Mouse (Mus musculus) spleen, postnatal 14 days (tissue): ENCODE data around the gene Erich3.
"Not testable (repeated sequence)": the region's sequence is repeated elsewhere in the genome, so short reads cannot be mapped to it uniquely, and the experiment has no call there.

Source experiments
- DNase-seq, 2 experiments: peaks; one replicate each; pipeline ENCODE4 v3.0.0; 2021 to 2022; ENCODE audit warnings: low spot score in 2 of 2

The Erich3 gene

DNA sequence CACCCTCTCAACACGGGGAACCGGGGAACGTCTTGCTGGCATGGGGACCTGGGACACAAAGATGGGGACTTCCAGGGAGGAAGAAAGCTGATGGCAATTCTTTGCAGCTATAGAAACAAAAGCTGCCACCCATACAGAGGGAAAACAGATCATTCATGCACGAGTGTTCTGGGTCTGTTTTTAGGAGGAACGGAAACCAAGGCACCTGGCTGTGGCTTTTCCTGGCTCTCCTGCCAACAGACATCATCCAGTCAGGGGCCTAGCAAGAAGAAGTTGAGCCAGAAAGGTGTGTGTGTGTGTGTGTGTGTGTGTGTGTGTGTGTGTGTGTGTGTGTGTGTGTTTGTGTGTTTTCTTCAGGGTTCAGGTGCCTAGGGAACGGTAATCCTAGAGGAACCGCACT is at the start of gene Erich3:
Gene Erich3 (plus strand): TSS at position 315 of the 400 bp plus-strand sequence.
- no peak for DNase-seq

DNA sequence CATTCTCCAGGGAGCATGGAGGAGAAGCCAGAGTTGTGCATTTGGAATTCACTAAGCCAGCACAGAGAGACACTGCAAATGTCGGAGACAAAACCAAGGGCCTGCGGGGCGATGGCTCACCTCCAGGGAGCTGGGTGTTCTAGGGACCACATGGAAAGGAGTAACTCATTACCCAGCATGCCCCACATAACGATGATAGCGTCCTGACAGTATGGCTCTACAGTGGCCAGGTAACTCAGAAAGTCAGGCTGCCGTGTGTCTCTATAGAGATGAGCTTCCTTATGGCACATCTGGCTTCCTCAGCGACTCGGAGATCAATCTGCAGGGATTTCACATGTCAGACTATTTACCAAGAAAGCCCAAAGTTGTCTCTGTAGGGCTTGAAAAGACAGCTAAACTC is 48.9 kb upstream of the Erich3 start:
- DNase-seq, result no peak

DNA sequence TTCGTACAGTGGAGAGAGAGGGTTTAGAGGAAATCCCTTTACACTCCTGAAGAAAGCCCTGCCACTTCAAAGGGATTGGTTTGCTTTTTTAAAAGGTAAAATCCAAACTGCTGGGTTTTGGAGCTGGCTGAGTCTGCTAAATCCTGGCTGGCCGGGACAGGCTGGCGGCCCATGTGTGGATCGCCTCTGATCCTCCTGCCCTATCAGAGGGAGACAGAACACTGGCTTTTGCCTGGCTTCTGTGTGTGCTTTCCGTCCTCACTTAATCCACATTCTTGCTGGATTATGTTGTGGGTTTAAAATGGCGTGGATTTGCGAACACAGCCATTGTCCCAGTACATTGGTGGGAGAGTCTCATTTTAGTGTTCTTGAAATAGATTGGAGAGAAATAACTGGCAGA is 48.4 kb upstream of the Erich3 start:
- DNase-seq, result no peak

DNA sequence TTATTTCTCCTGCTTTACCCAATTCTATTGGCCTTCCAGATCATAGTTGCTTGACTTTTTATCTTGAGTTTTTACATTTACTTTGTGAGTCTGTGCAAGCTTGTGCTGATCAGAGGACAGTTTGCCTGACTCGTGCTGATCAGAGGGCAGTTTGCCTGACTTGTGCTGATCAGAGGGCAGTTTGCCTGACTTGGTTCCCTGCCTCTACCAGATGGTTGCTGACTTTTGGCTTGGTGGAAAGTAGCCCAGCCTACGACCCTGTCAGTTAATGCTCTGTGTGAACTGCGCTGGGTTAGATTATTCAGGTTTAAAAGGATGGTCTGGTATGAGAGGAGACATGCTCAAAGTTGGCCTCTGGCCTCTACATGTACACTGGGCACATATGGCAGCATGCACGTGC is 47.6 kb upstream of the Erich3 start:
- DNase-seq, result no peak

DNA sequence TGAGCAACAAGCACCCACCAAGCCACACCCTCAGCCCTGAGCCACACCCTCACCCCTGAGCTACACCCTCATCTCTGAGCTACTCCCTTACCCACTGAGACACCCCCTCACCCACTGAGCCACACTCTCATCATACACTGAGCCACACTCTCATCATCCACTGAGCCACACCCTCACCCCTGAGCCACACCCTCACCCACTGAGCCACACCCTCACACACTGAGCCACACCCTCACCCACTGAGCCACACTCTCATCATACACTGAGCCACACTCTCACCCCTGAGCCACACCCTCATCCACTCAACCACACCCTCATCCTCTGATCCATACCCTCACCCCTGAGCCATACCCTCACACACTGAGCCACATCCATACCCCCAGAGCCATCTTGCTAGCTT is 35.4 kb upstream of the Erich3 start:
- no peak for DNase-seq

DNA sequence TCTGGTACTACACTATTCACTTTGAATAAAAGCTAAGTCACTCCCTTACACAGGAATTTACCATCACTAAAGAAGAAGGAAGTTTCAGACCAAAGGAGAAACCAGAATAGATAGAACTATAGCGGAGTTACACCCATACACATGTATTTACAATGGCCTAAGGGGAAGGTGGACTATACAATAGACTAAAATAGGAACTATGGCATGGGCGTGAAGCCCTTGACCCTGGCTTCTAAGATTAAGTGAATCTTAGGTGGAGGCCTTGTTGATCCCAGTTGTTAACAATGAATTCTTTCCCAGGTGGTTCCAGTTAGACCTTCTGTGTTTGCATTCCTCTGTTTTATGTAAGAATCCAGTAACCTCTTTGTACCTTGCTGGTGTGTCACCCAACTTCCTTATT is 32.4 kb upstream of the Erich3 start:
- not testable (repeated sequence) for DNase-seq

DNA sequence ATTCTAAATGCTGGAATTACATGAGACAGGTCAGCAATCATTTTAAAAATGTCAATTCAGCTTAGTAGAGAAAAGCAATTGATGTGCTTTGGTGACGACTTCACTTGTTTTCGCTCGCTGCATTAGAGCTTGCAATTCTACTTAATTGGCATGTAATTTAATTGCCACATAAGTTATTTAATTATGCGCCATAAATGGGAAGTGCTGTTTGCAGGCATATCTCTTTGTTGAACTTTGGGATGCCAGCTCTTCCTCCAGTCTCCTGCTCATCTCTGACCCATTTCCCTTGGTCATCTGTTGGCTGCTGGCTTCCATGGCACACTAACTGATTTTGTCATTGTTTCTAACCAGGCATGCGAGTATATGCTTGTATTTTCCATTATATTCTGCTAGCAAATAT is 30.6 kb upstream of the Erich3 start:
- no peak for DNase-seq

DNA sequence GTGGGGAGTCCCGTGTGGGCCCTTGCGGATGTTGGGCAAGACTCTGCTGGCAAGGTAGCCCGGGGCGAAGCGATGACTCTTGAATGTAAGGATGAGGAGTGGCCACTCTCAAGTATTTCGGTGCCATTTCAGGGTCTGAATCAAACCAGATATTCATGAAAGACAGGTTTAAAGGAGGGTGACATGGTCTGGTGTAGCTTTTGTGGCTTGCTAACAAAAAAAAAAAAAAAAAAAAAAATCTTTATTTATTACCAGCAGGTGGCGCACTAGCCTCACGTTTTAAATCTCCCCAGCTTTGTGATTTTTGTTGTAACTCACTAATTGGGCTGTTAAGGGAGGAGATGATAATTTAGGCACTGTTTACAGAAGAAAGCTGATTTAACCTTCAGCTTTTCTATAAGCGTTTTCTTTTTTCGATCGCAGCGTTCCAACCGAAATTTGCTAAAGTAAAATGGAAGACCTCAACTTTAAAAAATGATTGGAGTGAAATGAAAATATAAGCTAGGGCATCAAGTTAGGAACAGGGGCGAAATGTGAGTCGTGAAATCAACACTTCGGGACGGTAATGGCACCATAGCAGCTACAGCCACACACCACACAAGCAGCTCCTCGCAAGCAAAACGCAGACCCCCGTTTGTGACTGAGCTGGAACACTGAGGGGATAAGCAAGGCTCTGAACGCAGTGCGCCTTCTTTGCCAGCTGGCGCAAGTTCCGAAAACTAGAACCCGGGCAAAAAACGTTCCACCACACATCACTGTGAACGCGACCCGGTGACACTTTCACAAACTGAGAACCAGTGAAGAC is 16.8 kb upstream of the Erich3 start:
- no peak for DNase-seq

DNA sequence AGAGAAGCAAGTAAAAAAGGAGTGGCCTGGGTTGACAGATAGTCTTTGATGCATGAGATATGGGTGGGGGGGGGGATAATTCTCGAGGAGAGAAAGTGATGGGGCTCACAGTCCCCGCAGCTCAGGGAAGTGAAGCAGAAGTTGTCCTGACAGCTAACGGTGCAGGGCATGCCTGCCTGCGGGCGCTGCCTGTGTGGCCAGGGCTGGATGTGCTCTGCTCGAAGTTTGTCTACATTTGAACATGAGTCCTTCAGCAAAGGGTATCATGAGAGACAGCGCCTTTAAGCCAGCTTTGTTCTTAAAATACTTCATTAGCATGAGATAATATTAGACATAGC is 16.2 kb upstream of the Erich3 start:
- DNase-seq, result no peak

DNA sequence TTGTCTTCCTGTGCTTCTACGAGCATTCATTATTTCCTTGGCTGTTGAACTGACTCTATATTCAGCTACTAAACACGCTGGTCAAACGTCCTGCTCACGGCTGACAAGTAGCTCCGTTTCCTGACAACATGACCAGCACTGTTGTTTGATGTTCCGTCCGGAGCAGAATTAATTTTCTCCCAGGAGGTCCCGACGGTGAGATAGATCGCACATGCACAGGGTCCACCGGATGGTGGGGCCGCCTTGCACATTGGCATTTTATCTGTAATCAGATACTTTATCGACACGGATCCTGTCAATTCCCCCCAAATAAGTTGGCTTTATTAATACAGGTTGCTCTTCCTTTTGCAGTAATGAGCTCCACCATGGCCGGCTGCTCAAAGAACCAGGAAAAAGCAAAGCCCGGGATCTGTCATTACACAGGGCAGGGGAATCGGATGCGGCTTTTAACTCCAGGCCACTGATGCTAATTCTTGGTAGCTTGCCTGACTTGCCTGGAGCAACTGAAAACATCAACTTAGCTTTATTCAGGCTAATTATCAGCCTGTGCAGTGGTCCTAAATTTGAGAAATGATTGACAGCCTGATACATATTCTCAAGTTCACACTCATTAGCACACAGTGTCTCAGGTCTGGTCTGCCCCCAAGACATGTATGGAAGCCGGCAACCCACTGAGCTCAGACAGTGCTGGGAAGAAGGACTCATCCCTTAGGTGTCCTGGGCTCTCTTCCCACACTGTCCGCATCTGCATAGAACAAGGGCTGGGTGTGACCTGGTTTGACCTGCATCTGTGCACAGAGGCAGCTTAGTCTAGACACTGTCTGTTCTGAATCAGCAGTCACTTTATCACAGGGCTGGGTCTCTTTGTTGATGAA is 14.0 kb upstream of the Erich3 start:
- DNase-seq, result no peak

DNA sequence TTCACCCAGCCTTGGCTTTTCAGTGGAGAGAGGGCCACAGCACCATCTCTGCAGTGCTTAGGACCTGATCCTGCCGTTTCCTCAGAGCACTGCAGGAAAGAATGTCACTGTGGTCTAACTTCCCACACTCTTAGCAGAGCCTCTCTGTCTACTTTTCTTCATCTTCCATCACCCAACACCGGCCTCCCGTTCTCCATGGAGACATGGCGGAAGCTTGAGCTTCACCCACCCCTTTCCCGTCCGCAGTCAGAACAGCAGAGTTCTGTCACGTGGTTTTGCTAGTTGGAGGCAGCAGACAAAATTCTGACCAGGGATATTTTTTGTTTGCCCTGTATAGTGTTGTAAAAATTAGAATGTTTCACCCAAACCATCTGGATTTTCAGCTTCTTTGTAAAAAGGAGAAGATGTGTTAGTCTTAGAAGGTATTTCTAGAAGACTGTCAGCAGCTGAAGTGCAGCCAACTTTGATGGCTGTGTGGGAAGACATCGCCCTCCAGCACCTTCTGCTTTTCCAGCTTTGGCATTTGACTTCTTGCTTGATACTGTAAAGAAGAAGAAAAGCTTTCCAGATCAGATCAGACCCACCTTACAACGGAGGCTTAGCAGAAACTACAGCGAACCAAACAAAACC is 12.4 kb upstream of the Erich3 start:
- DNase-seq, result no peak

DNA sequence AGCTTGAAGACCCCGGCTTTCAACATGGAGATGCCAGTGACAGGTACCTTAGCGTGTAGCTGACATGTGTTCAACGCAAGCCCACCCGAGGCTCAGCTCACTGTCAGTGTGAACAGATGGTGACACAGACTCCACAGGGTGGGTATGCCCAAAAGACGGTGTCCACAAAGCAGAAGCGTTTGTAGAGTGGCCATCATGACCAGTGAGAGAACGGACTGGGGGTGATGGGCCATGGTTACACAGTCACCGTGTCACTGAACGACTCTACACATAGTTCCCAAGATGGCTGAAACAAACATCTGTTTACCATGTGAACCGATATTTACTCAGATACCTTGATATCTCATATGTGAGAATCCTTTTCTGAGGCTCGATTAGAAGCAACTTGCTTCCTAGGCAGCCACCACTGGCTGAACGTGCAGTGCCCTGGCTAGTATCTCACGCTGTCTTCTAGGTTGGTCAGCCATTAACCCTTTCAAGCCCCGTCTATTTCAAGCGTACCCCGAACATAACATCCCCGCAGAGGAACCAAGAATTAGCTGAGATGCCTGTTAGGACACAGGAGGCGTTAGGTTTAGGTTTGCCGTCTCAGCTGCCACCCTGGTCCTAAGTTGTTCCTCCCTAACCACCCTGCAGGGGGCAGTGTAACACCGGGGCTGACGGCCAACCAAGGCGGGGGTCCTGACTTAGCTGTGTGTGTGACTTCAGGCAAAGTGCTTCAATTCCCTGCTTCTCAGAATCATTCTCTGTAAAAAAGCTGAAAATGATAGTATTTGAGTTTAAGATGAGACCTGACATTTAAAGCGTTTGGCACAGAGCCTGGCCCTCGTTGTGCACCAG is 10.9 kb upstream of the Erich3 start:
- no peak for DNase-seq

DNA sequence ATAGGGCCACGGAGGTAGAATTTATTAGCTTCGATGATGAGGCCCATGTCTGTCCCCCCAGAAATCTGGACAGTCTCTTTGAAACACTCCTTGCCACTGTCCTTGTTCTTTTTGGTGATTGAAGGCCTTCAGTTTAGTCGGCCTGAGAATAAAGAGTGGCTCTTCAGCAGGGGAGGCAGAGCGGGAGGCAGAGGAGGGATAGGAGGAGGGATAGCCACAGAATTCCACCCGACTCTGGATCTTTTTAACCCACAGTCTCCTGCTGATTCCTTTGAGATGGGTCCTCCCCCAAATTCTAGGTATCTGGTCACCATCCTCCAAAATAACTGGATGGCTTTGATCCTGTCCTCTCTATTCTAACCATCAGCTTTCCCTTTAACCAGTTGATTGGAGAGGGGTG is 10.2 kb upstream of the Erich3 start:
- DNase-seq, result no peak

DNA sequence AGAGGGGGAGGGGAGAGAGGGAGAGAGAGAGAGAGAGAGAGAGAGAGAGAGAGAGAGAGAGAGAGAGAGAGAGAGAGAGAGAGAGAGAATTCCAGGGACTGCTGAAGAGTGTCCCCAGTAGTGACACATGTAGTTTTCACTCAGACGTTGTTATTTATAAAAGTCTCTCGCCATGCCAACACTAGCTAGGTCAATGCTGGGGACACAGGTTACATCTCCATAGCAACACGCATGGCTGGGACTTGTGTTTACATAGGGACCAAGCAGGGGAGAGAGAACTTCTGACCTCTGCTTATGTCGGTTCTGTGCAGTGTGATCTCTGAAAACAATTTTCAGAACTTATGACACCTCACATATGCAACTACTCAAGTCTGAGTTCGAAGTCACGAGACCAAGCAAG is 9.4 kb upstream of the Erich3 start:
- DNase-seq, result no peak

DNA sequence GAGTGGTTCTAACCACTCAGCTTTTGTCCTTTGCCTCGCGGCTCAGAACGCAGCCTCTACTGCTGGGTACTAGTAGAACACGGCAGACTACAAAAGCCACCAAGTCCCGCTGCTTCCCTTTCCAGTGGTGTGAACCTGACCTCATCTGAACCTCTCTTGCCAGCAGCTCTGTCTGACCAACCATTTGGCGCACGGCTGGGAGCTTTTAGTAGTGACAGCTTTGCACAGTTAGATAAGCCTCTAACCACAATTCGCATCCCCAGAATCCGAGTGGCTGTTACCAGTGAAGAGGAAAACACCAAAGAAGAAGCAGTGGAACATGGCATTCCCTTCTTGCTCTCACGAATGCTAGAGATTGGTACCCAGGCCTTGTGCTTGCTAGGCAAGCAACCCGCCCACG is 8.8 kb upstream of the Erich3 start:
- DNase-seq, result no peak

DNA sequence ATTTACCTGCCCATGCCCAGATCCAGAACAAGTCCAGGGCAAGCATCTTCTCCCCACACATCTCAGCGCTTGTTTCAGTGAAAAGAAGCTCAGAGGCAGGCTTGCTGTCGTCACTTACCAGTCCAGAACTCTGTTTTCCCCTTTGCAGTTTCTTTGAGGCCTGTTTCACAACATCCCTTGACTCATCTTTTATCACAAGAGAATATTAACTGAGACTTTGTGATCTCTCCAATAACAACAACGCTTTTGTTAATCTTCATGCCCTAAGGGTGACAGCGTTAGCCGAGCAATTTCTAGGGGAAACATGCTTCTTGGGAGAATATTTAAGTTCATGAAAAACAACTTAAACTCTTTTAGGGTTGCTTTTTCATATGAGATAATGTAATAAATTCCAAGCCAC is 7.9 kb upstream of the Erich3 start:
- no peak for DNase-seq

DNA sequence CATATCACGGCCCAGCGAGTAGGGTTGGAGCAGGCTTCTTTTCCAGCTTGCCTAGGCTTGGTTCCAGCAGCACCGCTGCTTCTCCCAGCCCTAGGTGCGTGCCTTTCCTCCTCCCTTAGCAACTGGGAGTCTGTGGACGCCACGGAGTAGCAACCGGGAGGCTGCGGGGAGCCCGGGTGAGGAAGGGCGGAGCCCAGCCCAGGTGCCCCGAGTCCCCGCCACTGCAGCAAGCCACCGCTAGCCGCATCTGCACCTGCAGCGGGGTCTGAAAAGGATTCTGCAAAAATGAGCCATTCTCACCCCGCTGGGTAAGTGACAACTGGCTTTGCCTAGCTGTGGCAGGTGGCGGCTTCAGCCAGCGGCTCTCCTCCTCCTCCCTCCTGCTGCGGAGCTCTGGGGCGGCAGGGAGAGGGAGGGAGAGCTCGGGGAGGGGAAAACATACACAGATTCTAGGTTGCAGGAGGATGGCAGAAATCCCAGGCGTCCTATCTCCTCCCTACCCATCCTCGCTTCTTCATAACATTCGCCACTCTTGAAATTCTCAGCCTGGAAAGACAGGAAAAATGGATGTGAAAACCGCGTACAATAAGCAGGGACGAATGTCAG is 420 bp downstream of the Erich3 start:
- no peak for DNase-seq

DNA sequence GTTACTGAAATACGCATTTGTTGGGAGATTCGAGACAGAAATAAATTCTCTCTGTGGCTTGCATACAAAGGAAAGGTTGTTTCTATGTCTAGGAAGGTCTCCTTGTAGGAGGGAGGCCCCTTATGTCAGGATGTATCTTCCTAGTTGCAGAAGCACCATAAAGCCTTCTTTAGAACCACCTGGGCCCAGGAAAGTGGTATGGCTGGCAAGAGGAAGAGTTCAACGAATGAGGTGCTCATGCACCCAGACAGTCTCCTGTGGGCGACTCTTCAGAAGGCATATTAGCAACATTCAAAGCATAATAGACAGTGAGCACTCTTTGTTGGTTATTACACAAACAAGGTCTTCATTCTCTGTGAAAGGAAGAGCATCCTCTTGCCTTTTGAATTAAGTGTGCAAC is 977 bp downstream of the Erich3 start:
- DNase-seq, result no peak

DNA sequence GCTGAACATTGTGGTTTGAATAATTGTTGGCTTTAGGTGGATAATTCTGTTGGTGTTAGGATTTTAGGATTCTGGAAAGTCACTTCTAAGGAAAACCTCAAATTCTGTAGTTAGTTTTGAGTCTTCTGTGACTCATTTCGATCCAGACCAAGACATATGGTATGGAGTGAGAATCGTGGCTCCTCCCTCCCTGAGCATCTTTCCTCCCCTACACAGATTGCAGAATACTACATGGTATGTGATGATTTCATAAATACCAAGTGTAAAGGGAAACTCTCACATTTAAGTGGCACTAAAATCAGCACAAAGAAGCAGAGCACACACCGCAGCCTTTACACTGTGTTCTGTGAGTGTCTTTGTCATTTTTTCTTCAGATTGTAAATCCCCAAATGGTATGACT is 4.8 kb downstream of the Erich3 start:
- DNase-seq, result no peak

DNA sequence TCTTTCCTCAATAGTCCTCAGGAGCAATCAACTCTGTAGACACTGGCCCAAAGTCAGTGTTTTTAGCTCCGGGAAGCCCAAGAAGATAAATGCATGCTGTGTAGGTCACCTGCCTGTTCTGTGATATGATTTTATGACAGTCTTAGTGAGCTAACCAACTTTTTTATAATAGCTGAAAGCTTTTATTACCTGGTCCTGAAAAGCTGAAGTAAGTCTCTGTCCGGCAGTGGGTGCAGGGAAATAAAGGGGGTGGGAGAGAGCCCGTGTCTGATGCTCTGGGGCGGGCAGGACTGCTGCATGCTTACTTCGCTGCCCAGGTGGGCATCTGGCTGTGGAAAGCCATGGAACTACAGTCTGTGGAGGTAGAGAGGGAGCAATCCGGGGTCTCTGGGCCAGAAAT is 6.9 kb downstream of the Erich3 start:
- no peak for DNase-seq

DNA sequence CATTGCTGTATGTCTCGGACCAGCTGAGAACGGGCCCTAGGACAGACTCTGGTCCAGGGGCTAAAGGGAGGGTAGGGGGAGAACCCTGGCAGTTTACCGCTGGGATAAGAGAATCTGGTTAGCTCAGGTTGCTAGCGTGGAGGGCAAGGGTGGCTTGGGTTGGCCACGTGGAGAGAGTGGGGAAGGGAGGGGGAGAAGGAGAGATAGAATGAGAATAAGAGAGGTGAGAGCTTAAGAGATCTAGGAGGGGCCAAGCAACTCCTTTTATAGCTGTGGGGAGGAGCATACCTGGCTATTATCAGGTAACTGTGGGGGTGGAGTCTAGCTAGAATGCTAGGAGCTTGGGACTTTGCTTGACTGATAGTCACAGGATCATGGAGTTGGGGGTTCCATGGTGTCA is 7.4 kb downstream of the Erich3 start:
- no peak for DNase-seq

DNA sequence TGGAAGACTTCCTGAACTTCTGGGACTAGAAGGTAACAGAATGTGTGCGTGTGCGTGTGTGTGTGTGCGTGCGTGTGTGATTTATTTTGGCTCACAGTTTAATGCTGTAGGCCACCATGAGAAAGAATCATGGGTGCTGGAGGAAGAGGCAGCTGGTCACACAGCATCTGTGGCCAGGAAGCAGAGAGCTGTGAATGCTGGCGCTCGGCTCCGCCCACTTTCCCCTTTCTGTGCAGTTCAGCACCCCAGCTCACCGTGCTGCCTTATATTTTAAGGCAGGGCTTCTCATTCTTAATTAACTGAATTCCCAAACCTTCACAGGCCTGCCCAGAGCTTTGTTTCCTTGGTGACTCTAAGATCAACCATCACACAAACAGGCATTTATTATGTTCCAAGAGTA is 9.7 kb downstream of the Erich3 start:
- no peak for DNase-seq
